Mouse (Mus musculus) limb, embryonic 12.5 days (tissue): Measurements from ENCODE around the gene Ube2z. TPM values are rescaled to one million over a fixed set of nuclear protein-coding genes. Genes with fewer than 3 reads are reported as not detected.

Experiments
- ATAC-seq: fragments of 200-750 bp; cut with Nextera tagmentation; 2 replicates; pipeline ENCODE4 v1.8.0; 2017; ENCODE audit warnings: low read depth, moderate TSS enrichment; ENCODE audit not compliant: insufficient number of reproducible peaks, insufficient read depth, low FRiP score, low TSS enrichment
- H3K27ac ChIP-seq: fragments of 300-500 bp; sonication (generic); 2 replicates; pipeline ENCODE4 v1.5.1; 2016; ENCODE audit warnings: mild to moderate bottlenecking, moderate library complexity
- H3K27me3 ChIP-seq: fragments of 300-500 bp; sonication (generic); 2 replicates; pipeline ENCODE4 v1.6.1; 2016; ENCODE audit warnings: mild to moderate bottlenecking, moderate library complexity
- H3K36me3 ChIP-seq: fragments of 300-500 bp; sonication (generic); 2 replicates; pipeline ENCODE4 v1.6.1; 2016; ENCODE audit warnings: mild to moderate bottlenecking, moderate library complexity
- H3K4me1 ChIP-seq: fragments of 300-500 bp; sonication (generic); replicated peaks from 2 replicates; pipeline ENCODE4 v1.6.1; 2016
- H3K4me2 ChIP-seq: fragments of 300-500 bp; sonication (generic); 2 replicates; pipeline ENCODE4 v1.6.1; 2016; ENCODE audit warnings: mild to moderate bottlenecking, moderate library complexity
- H3K4me3 ChIP-seq: fragments of 300-500 bp; sonication (generic); replicated peaks from 2 replicates; pipeline ENCODE4 v1.5.1; 2016; ENCODE audit warnings: mild to moderate bottlenecking
- H3K9ac ChIP-seq: fragments of 300-500 bp; sonication (generic); replicated peaks from 2 replicates; pipeline ENCODE4 v1.6.1; 2016; ENCODE audit warnings: mild to moderate bottlenecking, moderate library complexity
- H3K9me3 ChIP-seq: fragments of 300-500 bp; sonication (generic); 2 replicates; pipeline ENCODE4 v1.6.1; 2016; ENCODE audit warnings: mild to moderate bottlenecking, moderate library complexity
- WGBS: fragments of 180-500 bp; shearing (Covaris S2); methylation state at CpG from one replicate; pipeline ENCODE4 v1.1.7; 2016; 5-methylcytosine and 5-hydroxymethylcytosine counted together
- polyA plus RNA-seq: library from polyadenylated mRNA; unstranded; fragments of >200 nt; fragmentation: Nextera tagmentation; extraction: Ambion mirVana; gene quantifications from 2 replicates; pipeline ENCODE4 v1.2.1, GENCODE M21; 2016

Gene Ube2z
- polyA plus RNA-seq, 1 experiment from 2014 or later: 46.0 TPM

GRCm38 (mm10) chr11:96033264-96033663 lies 31.9 kb downstream of the Ube2z start:
- no peak for ATAC-seq
- Histone ChIP-seq H3K36me3 (no peaks in the 10 kb centered on the region), H3K9ac (no peak overlapping the region), H3K4me1 (peaks cover 7% of the 10 kb centered on the region), H3K9me3 (no peaks in the 10 kb centered on the region), H3K4me2 (no peak overlapping the region), H3K27me3 (no peaks in the 10 kb centered on the region; the same call in 1 of the 2 replicates), H3K27ac (no peak overlapping the region), H3K4me3 (no peak overlapping the region)
- WGBS: 95% methylated on average over 3 of the region's 3 CpGs

DNA sequence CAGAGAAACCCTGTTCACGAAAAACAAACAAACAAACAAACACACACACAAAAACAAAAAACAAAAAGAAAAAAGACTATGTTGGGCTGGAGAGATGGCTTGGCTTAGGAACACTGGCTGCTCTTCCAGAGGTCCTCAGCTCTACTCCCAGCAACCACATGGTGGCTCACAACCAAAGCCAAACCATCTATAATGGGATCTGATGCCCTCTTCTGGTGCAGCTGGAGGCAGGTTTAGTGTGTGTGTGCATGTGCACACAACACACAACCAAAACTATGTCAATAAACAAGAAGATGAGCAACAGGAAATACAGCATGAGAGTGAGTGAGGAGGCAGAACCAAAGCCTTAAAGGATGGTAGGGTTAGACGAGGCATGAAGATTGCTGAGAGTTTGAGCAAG lies 33.5 kb downstream of the Ube2z start:
- Histone ChIP-seq H3K27me3 (no peaks in the 10 kb centered on the region; the same call in 1 of the 2 replicates), H3K36me3 (no peaks in the 10 kb centered on the region), H3K9ac (no peak overlapping the region), H3K4me1 (peaks cover 7% of the 10 kb centered on the region), H3K9me3 (no peaks in the 10 kb centered on the region), H3K4me2 (no peak overlapping the region), H3K4me3 (no peak overlapping the region), H3K27ac (no peak overlapping the region)
- 83% methylated on average over 2 of the region's 2 CpGs for WGBS
- ATAC-seq: no peak

DNA sequence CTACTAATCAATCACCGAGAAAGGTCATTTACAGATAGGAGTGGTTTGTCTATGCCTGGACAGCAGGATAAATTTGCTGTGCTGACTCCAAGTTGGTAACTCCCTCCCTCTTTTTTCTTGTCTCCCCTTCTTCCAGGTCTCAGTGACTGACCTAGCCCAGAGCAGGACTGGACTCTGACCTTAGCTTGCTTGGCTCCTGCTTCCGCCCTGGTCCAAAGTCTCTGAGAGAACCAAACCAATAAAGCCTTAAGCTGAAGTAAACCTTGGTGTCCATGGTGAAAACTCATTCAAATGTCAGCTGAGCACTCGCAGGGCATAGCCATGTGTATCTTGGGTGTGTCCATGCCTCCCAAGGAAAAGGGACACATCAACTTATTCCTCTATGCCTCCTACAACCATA lies 34.6 kb downstream of the Ube2z start:
- Histone ChIP-seq H3K36me3 (no peaks in the 10 kb centered on the region), H3K4me3 (no peak overlapping the region), H3K4me1 (peaks cover 4% of the 10 kb centered on the region), H3K27me3 (no peaks in the 10 kb centered on the region; the same call in 1 of the 2 replicates), H3K4me2 (no peak overlapping the region), H3K27ac (no peak overlapping the region), H3K9ac (no peak overlapping the region), H3K9me3 (no peaks in the 10 kb centered on the region)
- 84% methylated on average over 3 of the region's 3 CpGs for WGBS
- no peak for ATAC-seq

- Histone ChIP-seq H3K9me3 (no peaks in the 10 kb centered on the region), H3K4me3 (no peak overlapping the region), H3K9ac (no peak overlapping the region), H3K36me3 (no peaks in the 10 kb centered on the region), H3K27me3 (no peaks in the 10 kb centered on the region; the same call in 1 of the 2 replicates), H3K4me1 (no peaks in the 10 kb centered on the region), H3K27ac (no peak overlapping the region), H3K4me2 (no peak overlapping the region)
- ATAC-seq: no peak
- WGBS: 59% methylated on average over 5 of the region's 5 CpGs
Observed at GRCm38 (mm10) chr11:96028130-96028529, 37.1 kb downstream of the Ube2z start.

GRCm38 (mm10) chr11:96020622-96021021 lies 44.6 kb downstream of the Ube2z start:
- 60% methylated on average over 4 of the region's 4 CpGs for WGBS
- Histone ChIP-seq H3K27ac (no peak overlapping the region), H3K36me3 (no peaks in the 10 kb centered on the region), H3K27me3 (no peaks in the 10 kb centered on the region), H3K4me1 (peaks cover 6% of the 10 kb centered on the region; the same call in 1 of the 2 replicates), H3K9ac (no peak overlapping the region), H3K4me2 (no peak overlapping the region), H3K4me3 (no peak overlapping the region), H3K9me3 (no peaks in the 10 kb centered on the region)
- no peak for ATAC-seq

DNA sequence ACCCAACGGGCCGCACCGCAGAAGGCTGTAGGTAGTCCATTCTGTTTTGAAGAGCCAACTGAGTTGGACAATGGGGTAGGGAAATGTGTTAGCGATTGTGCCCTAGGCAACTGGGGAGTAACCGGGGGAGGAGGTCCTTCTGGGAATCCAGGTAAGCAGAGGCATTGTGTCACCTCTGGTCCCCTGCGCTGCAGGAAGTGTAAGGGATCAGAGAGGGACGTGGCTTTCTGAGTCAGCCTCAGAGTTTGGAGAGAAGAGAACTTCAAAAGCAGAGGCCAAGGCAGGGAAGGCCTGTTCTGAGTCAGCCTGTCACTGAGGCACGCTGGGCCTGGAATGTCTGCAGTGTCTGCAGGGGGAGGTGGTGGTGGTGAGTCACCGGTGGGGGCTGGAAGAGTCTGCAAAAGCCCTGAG lies 47.2 kb downstream of the Ube2z start:
- ATAC-seq: no peak
- 12% methylated on average over 9 of the region's 9 CpGs for WGBS
- no peak overlapping the region for H3K4me3 ChIP-seq
- H3K4me1 ChIP-seq: peaks cover 6% of the 10 kb centered on the region; the same call in 1 of the 2 replicates
- H3K36me3 ChIP-seq: no peaks in the 10 kb centered on the region
- H3K9ac ChIP-seq: no peak overlapping the region
- H3K27ac ChIP-seq: no peak overlapping the region
- no peak overlapping the region for H3K4me2 ChIP-seq
- no peaks in the 10 kb centered on the region for H3K27me3 ChIP-seq
- no peaks in the 10 kb centered on the region for H3K9me3 ChIP-seq

GRCm38 (mm10) chr11:96015421-96015820 lies 49.8 kb downstream of the Ube2z start:
- WGBS: 32% methylated on average over 5 of the region's 5 CpGs
- Histone ChIP-seq H3K4me2 (no peak overlapping the region), H3K36me3 (no peaks in the 10 kb centered on the region), H3K4me1 (peaks cover 10% of the 10 kb centered on the region; the same call in 1 of the 2 replicates), H3K4me3 (no peak overlapping the region), H3K9me3 (no peaks in the 10 kb centered on the region), H3K27me3 (no peaks in the 10 kb centered on the region), H3K27ac (no peak overlapping the region), H3K9ac (no peak overlapping the region)
- ATAC-seq: no peak

DNA sequence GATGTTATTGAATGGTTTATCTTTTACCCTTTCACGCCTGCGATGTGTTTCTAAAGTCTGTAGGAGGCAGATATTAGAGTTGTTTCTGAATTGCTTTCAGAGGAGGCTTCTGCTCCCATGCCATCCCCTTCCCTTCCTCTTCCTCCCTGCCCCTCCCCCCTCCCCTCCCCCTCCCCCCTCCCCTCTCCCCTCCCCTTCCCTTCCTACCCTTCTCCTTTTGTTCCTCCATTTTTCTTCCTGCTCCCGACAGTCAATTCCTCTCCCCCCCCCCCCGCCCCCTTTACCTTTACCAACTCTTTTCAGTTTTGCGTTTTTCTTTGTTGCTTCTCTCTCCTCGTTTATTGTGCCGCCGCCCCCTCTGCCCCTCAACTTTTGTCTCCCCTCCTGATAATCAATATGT lies 53.2 kb downstream of the Ube2z start:
- no peak for ATAC-seq
- Histone ChIP-seq H3K27ac (no peak overlapping the region), H3K36me3 (no peaks in the 10 kb centered on the region), H3K4me1 (peaks cover 8% of the 10 kb centered on the region; the same call in 1 of the 2 replicates), H3K4me3 (peak overlapping the region; percentile 9; the same call in 1 of the 2 replicates), H3K27me3 (no peaks in the 10 kb centered on the region), H3K4me2 (peak overlapping the region; percentile 44), H3K9me3 (no peaks in the 10 kb centered on the region), H3K9ac (0 out of 2 replicates have a peak overlapping the region, but pooled peaks have one; percentile 42)
- WGBS: 9% methylated on average over 6 of the region's 8 CpGs

- no peak overlapping the region for H3K4me2 ChIP-seq
- no peak overlapping the region for H3K4me3 ChIP-seq
- no peaks in the 10 kb centered on the region for H3K27me3 ChIP-seq
- no peak overlapping the region for H3K9ac ChIP-seq
- H3K36me3 ChIP-seq: no peaks in the 10 kb centered on the region
- no peaks in the 10 kb centered on the region for H3K9me3 ChIP-seq
- peak overlapping the region; percentile 47; the same call in 1 of the 2 replicates for H3K27ac ChIP-seq
- WGBS: 0% methylated on average over 1 of the region's 1 CpGs
- ATAC-seq: no peak
- peaks cover 8% of the 10 kb centered on the region; the same call in 1 of the 2 replicates for H3K4me1 ChIP-seq
Observed at GRCm38 (mm10) chr11:96008827-96009226, 56.4 kb downstream of the Ube2z start.

- Histone ChIP-seq H3K9ac (peak overlapping the region; percentile 88), H3K4me1 (peaks cover 16% of the 10 kb centered on the region), H3K4me3 (peak overlapping the region; percentile 95), H3K36me3 (no peaks in the 10 kb centered on the region), H3K27ac (peak overlapping the region; percentile 100), H3K9me3 (no peaks in the 10 kb centered on the region), H3K27me3 (no peaks in the 10 kb centered on the region), H3K4me2 (peak overlapping the region; percentile 97)
- no peak; the same call in 1 of the 2 replicates for ATAC-seq
- WGBS: under 1% methylated on average over 33 of the region's 33 CpGs
Observed at GRCm38 (mm10) chr11:96007516-96008235, 57.5 kb downstream of the Ube2z start.

GRCm38 (mm10) chr11:96006852-96007515 lies 58.2 kb downstream of the Ube2z start:
- H3K27ac ChIP-seq: peak overlapping the region; percentile 100
- H3K4me1 ChIP-seq: peaks cover 20% of the 10 kb centered on the region
- ATAC-seq: peak; percentile 82
- H3K9ac ChIP-seq: peak overlapping the region; percentile 88
- under 1% methylated on average over 67 of the region's 67 CpGs for WGBS
- H3K9me3 ChIP-seq: no peaks in the 10 kb centered on the region
- H3K4me3 ChIP-seq: peak overlapping the region; percentile 95
- H3K27me3 ChIP-seq: no peaks in the 10 kb centered on the region
- no peaks in the 10 kb centered on the region for H3K36me3 ChIP-seq
- peak overlapping the region; percentile 97 for H3K4me2 ChIP-seq
